Mouse (Mus musculus): ENCODE results near the gene Bik. TPM values are rescaled to one million over a fixed set of nuclear protein-coding genes. Genes with fewer than 3 reads are reported as not detected.

Bik gene
- total and polyA plus RNA-seq, 3 experiments: 0.50 TPM; not detected in 2

GRCm38 (mm10) chr15:83560941-83561477 lies 34.3 kb downstream of the Bik start:
- DNase-seq (ENCODE audit: extremely low read depth): peak; percentile 41
- H3K4me3 ChIP-seq (replicated peaks in 1 of 3; ENCODE audit: low read depth in 2 of 3, low read length in 2 of 3, poor library complexity in 1 of 3): no peak overlapping the region
- no peak for TF ChIP-seq PAX5 (IDR thresholded peaks at IDR 0.05; ENCODE audit: low read length)
- peak; percentile 84 for TF ChIP-seq IRF4 (IDR thresholded peaks at IDR 0.05; ENCODE audit: low read depth, low read length)
- TF ChIP-seq CHD2 (IDR thresholded peaks at IDR 0.05; ENCODE audit: low read length): peak; percentile 69
- TF ChIP-seq MXI1 (IDR thresholded peaks at IDR 0.05; ENCODE audit: low read depth, low read length): no peak
- no peak for TF ChIP-seq BHLHE40 (IDR thresholded peaks at IDR 0.05; ENCODE audit: low read depth, low read length)
- no peak for TF ChIP-seq NRF1 (IDR thresholded peaks at IDR 0.05; ENCODE audit: low read depth, low read length)
- 0 out of 2 replicates have a peak, but pooled peaks have one; percentile 19 for TF ChIP-seq HCFC1 (IDR thresholded peaks at IDR 0.05; ENCODE audit: low read depth, low read length)
- no peak; the same call in 1 of the 2 replicates for TF ChIP-seq RAD21 (IDR thresholded peaks at IDR 0.05; ENCODE audit: low read depth, low read length)
- 0 out of 2 replicates have a peak, but pooled peaks have one; percentile 5 for TF ChIP-seq ETS1 (conservative IDR thresholded peaks at IDR 0.05; ENCODE audit: low read depth, low read length)
- TF ChIP-seq EP300 (IDR thresholded peaks at IDR 0.05; ENCODE audit: low read length): peak; percentile 61
- peak; percentile 93 for TF ChIP-seq ZNF384 (IDR thresholded peaks at IDR 0.05; ENCODE audit: low read depth, low read length)
- no peak for TF ChIP-seq USF1 (IDR thresholded peaks at IDR 0.05; ENCODE audit: low read depth, low read length)
- peak; percentile 38; the same call in 1 of the 2 replicates for TF ChIP-seq ELF1 (IDR thresholded peaks at IDR 0.05; ENCODE audit: low read depth, low read length)
- H3K36me3 ChIP-seq (replicated peaks in 1 of 2; ENCODE audit: control insufficient read depth in 1 of 2, insufficient read depth in 1 of 2, low read length in 1 of 2): no peaks in the 10 kb centered on the region
- H3K79me2 ChIP-seq (replicated peaks; ENCODE audit: control insufficient read depth, extremely low read depth, insufficient read depth, poor library complexity, severe bottlenecking): no peaks in the 10 kb centered on the region
- H3K27ac ChIP-seq (ENCODE audit: insufficient read depth, low read depth): no peak overlapping the region
- no peaks in the 10 kb centered on the region for H3K27me3 ChIP-seq (replicated peaks)
- peaks cover 5 to 40% of the 10 kb centered on the region in 2 experiments for H3K4me1 ChIP-seq (ENCODE audit: control insufficient read depth in 1 of 2, insufficient read depth in 2 of 2)
- no peak overlapping the region for H3K9ac ChIP-seq (ENCODE audit: insufficient read depth, low read depth)
- dilution Hi-C loops (cut with MboI; ENCODE audit: extremely low pct_ligation_motif_present, extremely low pct_unique_long_range_greater_than_20kb, low sequenced_read_pairs): no loop called here
- no peaks in the 10 kb centered on the region for H3K9me3 ChIP-seq (replicated peaks; ENCODE audit: low read length)
- in situ Hi-C loops (cut with MboI; ENCODE audit: low pct_ligation_motif_present, low pct_unique_long_range_greater_than_20kb, low sequenced_read_pairs): no loop called here
- no peak overlapping the region; the same call in 1 of the 2 replicates for H3K4me2 ChIP-seq (ENCODE audit: insufficient read depth, low read depth, poor library complexity, severe bottlenecking)

GRCm38 (mm10) chr15:83562626-83563270 lies 36.1 kb downstream of the Bik start:
- DNase-seq (ENCODE audit: extremely low read depth): peak; percentile 78
- no peaks in the 10 kb centered on the region for H3K27me3 ChIP-seq (replicated peaks)
- no peaks in the 10 kb centered on the region for H3K9me3 ChIP-seq (replicated peaks; ENCODE audit: low read length)
- H3K9ac ChIP-seq (ENCODE audit: insufficient read depth, low read depth): peak overlapping the region; percentile 75
- H3K27ac ChIP-seq (ENCODE audit: insufficient read depth, low read depth): peak overlapping the region; percentile 47
- peaks cover 5 to 35% of the 10 kb centered on the region in 2 experiments for H3K4me1 ChIP-seq (ENCODE audit: control insufficient read depth in 1 of 2, insufficient read depth in 2 of 2)
- peak overlapping the region; percentile 93 for H3K4me2 ChIP-seq (ENCODE audit: insufficient read depth, low read depth, poor library complexity, severe bottlenecking)
- peak; percentile 31; the same call in 1 of the 2 replicates for TF ChIP-seq TBP (conservative IDR thresholded peaks at IDR 0.05; ENCODE audit: low read depth, low read length)
- TF ChIP-seq RCOR1 (conservative IDR thresholded peaks at IDR 0.05; ENCODE audit: low read depth, low read length): no peak
- no peak for TF ChIP-seq KAT2A (IDR thresholded peaks at IDR 0.05; ENCODE audit: insufficient replicate concordance, low read length)
- TF ChIP-seq SIN3A (IDR thresholded peaks at IDR 0.05; ENCODE audit: low read length): 0 out of 2 replicates have a peak, but pooled peaks have one; percentile 20
- 0 out of 2 replicates have a peak, but pooled peaks have one; percentile 30 for TF ChIP-seq ELF1 (IDR thresholded peaks at IDR 0.05; ENCODE audit: low read depth, low read length)
- TF ChIP-seq POLR2A (IDR thresholded peaks at IDR 0.05; ENCODE audit: low read depth, low read length): peak; percentile 57
- TF ChIP-seq USF2 (conservative IDR thresholded peaks at IDR 0.05; ENCODE audit: low read depth, low read length): no peak
- no peak for TF ChIP-seq ZC3H11A (IDR thresholded peaks at IDR 0.05; ENCODE audit: low read depth, low read length)
- no peaks in the 10 kb centered on the region for H3K79me2 ChIP-seq (replicated peaks; ENCODE audit: control insufficient read depth, extremely low read depth, insufficient read depth, poor library complexity, severe bottlenecking)
- H3K36me3 ChIP-seq (replicated peaks in 1 of 2; ENCODE audit: control insufficient read depth in 1 of 2, insufficient read depth in 1 of 2, low read length in 1 of 2): no peaks in the 10 kb centered on the region
- in situ Hi-C loops (cut with MboI; ENCODE audit: low pct_ligation_motif_present, low pct_unique_long_range_greater_than_20kb, low sequenced_read_pairs): no loop called here
- H3K4me3 ChIP-seq (replicated peaks in 1 of 3; ENCODE audit: low read depth in 2 of 3, low read length in 2 of 3, poor library complexity in 1 of 3): peak overlapping the region; percentile 62 to 79 (median 78)
- dilution Hi-C loops (cut with MboI; ENCODE audit: extremely low pct_ligation_motif_present, extremely low pct_unique_long_range_greater_than_20kb, low sequenced_read_pairs): no loop called here

Measured in CH12.LX (cell line).